Comparison of ENCODE assay signal across 18 mouse cellular contexts in the genomic region with DNA sequence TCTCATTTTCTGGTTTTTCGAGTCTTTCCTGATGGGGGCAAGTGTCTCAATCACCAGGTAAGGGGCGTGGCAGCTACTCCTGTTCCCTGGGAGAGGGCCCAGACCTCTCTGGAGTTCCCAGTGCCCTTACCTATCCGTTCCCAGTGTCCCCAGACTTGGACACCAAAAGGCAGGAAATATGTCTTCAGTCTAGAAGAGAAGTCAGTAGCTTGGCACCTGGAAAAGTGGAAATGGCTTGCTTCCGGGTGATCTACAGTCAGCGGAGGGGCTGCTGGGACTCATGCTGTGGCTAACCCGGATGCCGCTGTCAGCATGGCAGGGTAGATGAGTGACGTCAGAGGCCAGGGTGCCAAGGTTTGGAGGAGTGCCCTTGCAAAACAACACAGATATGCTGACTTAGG. TPM values are rescaled to one million over a fixed set of nuclear protein-coding genes. Genes with fewer than 3 reads are reported as not detected.
DNase-seq lines count a peak whose midpoint lies in the region; ATAC-seq and TF ChIP-seq lines count a peak whose summit lies in the region.
"Had no signal": no experiment of that assay in that cellular context is flagged by ENCODE, and none has a peak within 500 bp of the region (broad histone marks: within the 10 kb centered on the region; RNA-seq: fewer than 3 reads in every experiment).

No protein-coding gene starts in this region.

- no peak overlapping the region for H3K9ac ChIP-seq in kidney, embryonic 15.5 days
- H3K9ac ChIP-seq in heart, embryonic 12.5 days, result no peak overlapping the region
- H3K9ac ChIP-seq: heart, embryonic 13.5 days; hindbrain, embryonic 13.5 days; liver, postnatal 0 days; stomach, embryonic 15.5 days had no signal

- DNase-seq in cerebellum, adult 9-10 months, result peak; percentile 25
- no peak for DNase-seq in cerebellum, postnatal 4 days (ENCODE audit: low spot score in 2 of 2)
- peak; percentile 46 for DNase-seq in kidney, postnatal 14 days
- DNase-seq in lung, adult 2 months, result peak; percentile 54
- DNase-seq in lung, postnatal 36 days, result peak; percentile 82
- DNase-seq in ovary, postnatal 36 days (ENCODE audit: low spot score), result no peak
- DNase-seq: B cell, adult 2 months; cerebellum, postnatal 14 days; liver, postnatal 0 days; right cerebral cortex, postnatal 25 days; thymus, adult 2 months had no signal

- no peaks in the 10 kb centered on the region for H3K36me3 ChIP-seq in kidney, embryonic 15.5 days
- H3K36me3 ChIP-seq in heart, embryonic 12.5 days, result no peaks in the 10 kb centered on the region
- H3K36me3 ChIP-seq: heart, embryonic 13.5 days; hindbrain, embryonic 13.5 days; midbrain, embryonic 10.5 days; stomach, embryonic 15.5 days had no signal

- TF ChIP-seq CTCF in lung, adult 2 months (IDR thresholded peaks at IDR 0.05; ENCODE audit: insufficient read depth, low read length), result no peak

- peaks cover 20% of the 10 kb centered on the region for H3K27me3 ChIP-seq in kidney, embryonic 15.5 days
- peaks cover 29% of the 10 kb centered on the region for H3K27me3 ChIP-seq in heart, embryonic 12.5 days (replicated peaks)

- H3K27ac ChIP-seq in kidney, embryonic 15.5 days, result no peak overlapping the region
- no peak overlapping the region for H3K27ac ChIP-seq in heart, embryonic 12.5 days (ENCODE audit: poor library complexity, severe bottlenecking)
- H3K27ac ChIP-seq: heart, embryonic 13.5 days; hindbrain, embryonic 13.5 days; midbrain, embryonic 10.5 days; stomach, embryonic 15.5 days had no signal

- WGBS in kidney, embryonic 15.5 days, result 79% methylated on average over 8 of the region's 8 CpGs
- WGBS in lung, adult 2 months, result 45% methylated on average over 8 of the region's 8 CpGs
- 73% methylated on average over 8 of the region's 8 CpGs for WGBS in heart, embryonic 12.5 days

- H3K4me2 ChIP-seq in kidney, embryonic 15.5 days, result no peak overlapping the region
- no peak overlapping the region for H3K4me2 ChIP-seq in heart, embryonic 12.5 days
- H3K4me2 ChIP-seq: heart, embryonic 13.5 days; hindbrain, embryonic 13.5 days; stomach, embryonic 15.5 days had no signal

- TF ChIP-seq POLR2A in lung, adult 2 months (IDR thresholded peaks at IDR 0.05; ENCODE audit: borderline replicate concordance, extremely low read depth, low read depth, low read length), result no peak

- peaks cover 23% of the 10 kb centered on the region for H3K4me1 ChIP-seq in kidney, embryonic 15.5 days
- peaks cover 3% of the 10 kb centered on the region; the same call in 1 of the 2 replicates for H3K4me1 ChIP-seq in lung, adult 2 months (ENCODE audit: control insufficient read depth, insufficient read depth, low read length)
- H3K4me1 ChIP-seq in heart, embryonic 12.5 days (replicated peaks), result peaks cover 16% of the 10 kb centered on the region; the same call in 1 of the 2 replicates
- H3K4me1 ChIP-seq: stomach, embryonic 15.5 days had no signal

- ATAC-seq in kidney, embryonic 15.5 days (replicated peaks; ENCODE audit: low FRiP score), result no peak
- ATAC-seq in heart, embryonic 12.5 days (ENCODE audit: insufficient number of reproducible peaks, low FRiP score), result no peak
- ATAC-seq: liver, postnatal 0 days had no signal

- no peaks in the 10 kb centered on the region for H3K9me3 ChIP-seq in kidney, embryonic 15.5 days (replicated peaks)
- no peaks in the 10 kb centered on the region for H3K9me3 ChIP-seq in heart, embryonic 12.5 days (replicated peaks)
- H3K9me3 ChIP-seq: heart, embryonic 13.5 days; hindbrain, embryonic 13.5 days; midbrain, embryonic 10.5 days; stomach, embryonic 15.5 days had no signal

- no peak overlapping the region for H3K4me3 ChIP-seq in kidney, embryonic 15.5 days (replicated peaks)
- no peak overlapping the region for H3K4me3 ChIP-seq in lung, adult 2 months (replicated peaks; ENCODE audit: extremely low read depth, low read depth, low read length)
- no peak overlapping the region for H3K4me3 ChIP-seq in heart, embryonic 12.5 days
- H3K4me3 ChIP-seq: heart, embryonic 13.5 days; hindbrain, embryonic 13.5 days; midbrain, embryonic 10.5 days; stomach, embryonic 15.5 days had no signal

RNA-seq across cellular contexts. Expression of a gene that starts 19.1 kb away (rescaled TPM):
- not detected in 2 replicates for polyA plus RNA-seq in kidney, embryonic 15.5 days (2015; fragmentation: Nextera tagmentation; extraction: Ambion mirVana)
- 0.02 and 0.07 TPM in 2 replicates for polyA plus RNA-seq in lung, adult 2 months (2012; rRNA removed)
- polyA plus RNA-seq in heart, embryonic 12.5 days (2016; fragmentation: Nextera tagmentation; extraction: Ambion mirVana), result not detected in 2 replicates
- polyA plus RNA-seq: heart, embryonic 13.5 days; intestine, embryonic 14.5 days; liver, postnatal 0 days; stomach, embryonic 15.5 days had no signal

Comparison
In these comparisons a context has a peak if more than half of its experiments do, and no peak if none do; other contexts are left out.
1. DNase-seq: peak in cerebellum, adult 9-10 months (single experiment), kidney, postnatal 14 days (single experiment), lung, adult 2 months (single experiment) and lung, postnatal 36 days (single experiment); none in cerebellum, postnatal 4 days (0 of 2) and ovary, postnatal 36 days (single experiment).